Mouse (Mus musculus) ES-E14 (cell line): ENCODE measurements around the gene Rab5c.

Experiments
- CHD2 ChIP-seq: IDR thresholded peaks from 2 replicates; pipeline ENCODE4 v1.6.1; 2014; ENCODE audit warnings: mild to moderate bottlenecking, low read depth, low read length, inconsistent platforms
- ZNF384 ChIP-seq: IDR thresholded peaks from 2 replicates; pipeline ENCODE4 v1.6.1; 2012; ENCODE audit warnings: low read depth, low read length, inconsistent platforms

DNA sequence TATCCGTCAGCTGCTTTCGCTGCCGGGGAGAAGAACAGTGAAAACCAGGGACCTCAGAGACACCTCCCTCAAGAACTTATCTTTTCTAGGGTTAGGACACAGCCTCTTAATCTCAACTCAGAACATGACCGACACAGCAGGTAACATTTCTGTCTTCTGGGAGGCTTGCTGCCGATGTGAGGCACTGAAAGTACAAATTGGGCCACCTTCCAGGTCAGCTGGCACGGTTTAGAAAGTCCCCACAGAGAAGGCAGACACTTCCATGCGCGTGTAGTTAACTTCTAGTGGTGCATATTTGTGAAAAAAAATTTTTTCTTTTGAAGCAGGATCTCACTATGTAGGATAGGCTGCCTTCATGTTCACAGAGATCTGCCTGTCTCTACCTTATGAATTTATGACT, 46.3 kb upstream of the Rab5c start:
- TF ChIP-seq ZNF384 (no peak), CHD2 (no peak)
